Mouse (Mus musculus) hindbrain, embryonic 12.5 days (tissue): ENCODE results near the gene Gin1. TPM values are rescaled to one million over a fixed set of nuclear protein-coding genes. Genes with fewer than 3 reads are reported as not detected.

Experiments
- polyA plus RNA-seq: library from polyadenylated mRNA; unstranded; fragments of >200 nt; fragmentation: Nextera tagmentation; extraction: Ambion mirVana; gene quantifications from 2 replicates; pipeline ENCODE4 v1.2.1, GENCODE M21; 2016

Gin1 gene
- polyA plus RNA-seq, 1 experiment from 2014 or later = 20.8 TPM

Other genes with a start within 250 kb of the Gin1 start
- 34.0 and 37.8 TPM in 2 replicates for gene D1Ertd622e, start 108.1 kb upstream of the Gin1 start, polyA plus RNA-seq
- 64.8 and 72.4 TPM in 2 replicates for gene Ppip5k2, start 239 bp downstream of the Gin1 start, polyA plus RNA-seq